Mouse (Mus musculus) bone marrow macrophage, adult 2 months (primary cell): ENCODE results near the gene Gm10837. TPM values are rescaled to one million over a fixed set of nuclear protein-coding genes. Genes with fewer than 3 reads are reported as not detected.
A peak's percentile ranks its signal among the peaks of the same experiment; 100 is the strongest.

Experiments used
- H3K27ac ChIP-seq: 2 replicates; pipeline ENCODE4 v1.5.1; 2012; ENCODE audit warnings: low read depth, low read length; ENCODE audit not compliant: insufficient read depth
- H3K4me1 ChIP-seq: 2 replicates; pipeline ENCODE4 v1.6.1; 2012; ENCODE audit warnings: low read length; ENCODE audit not compliant: control insufficient read depth, insufficient read depth
- H3K4me3 ChIP-seq: 2 replicates; pipeline ENCODE4 v1.5.1; 2012; ENCODE audit warnings: mild to moderate bottlenecking, low read length, moderate library complexity; ENCODE audit not compliant: insufficient read depth
- CTCF ChIP-seq: IDR thresholded peaks from 2 replicates; pipeline ENCODE4 v1.5.1; 2012; ENCODE audit warnings: low read depth, mild to moderate bottlenecking, low read length, moderate library complexity
- POLR2A ChIP-seq: IDR thresholded peaks from 2 replicates; pipeline ENCODE4 v1.6.1; 2012; ENCODE audit warnings: mild to moderate bottlenecking, low read depth, low read length, borderline replicate concordance
- polyA plus RNA-seq: library from polyadenylated mRNA; stranded (reverse); fragments of >200 nt; gene quantifications from 2 replicates; pipeline ENCODE4 v1.2.4, GENCODE M21; 2012; ENCODE audit not compliant: missing spikeins, insufficient read depth, insufficient read length

The Gm10837 gene
- not detected in 2 replicates for polyA plus RNA-seq

- TF ChIP-seq POLR2A: no peak
- TF ChIP-seq CTCF: no peak
Measured at GRCm38 (mm10) chr14:122490441-122491328, at the start of gene Gm10837. TSS of gene Gm10837 (plus strand) at chr14:122490586.

GRCm38 (mm10) chr14:122449601-122450495, 40.5 kb upstream of the Gm10837 start:
- no peaks in the 10 kb centered on the region for H3K4me1 ChIP-seq

More at GRCm38 (mm10) chr14:122490441-122491328, at the start of gene Gm10837:
- Histone ChIP-seq H3K27ac (no peak within 1 kb of the TSS), H3K4me3 (0 out of 2 replicates have a peak within 1 kb of the TSS, but pooled peaks have one; percentile 3), H3K4me1 (no peaks in the 10 kb centered on the region)

GRCm38 (mm10) chr14:122450496-122451382, 39.6 kb upstream of the Gm10837 start, which contains the start of gene Gm5089:
TSS of gene Gm5089 (minus strand) at chr14:122451115.
- no peak within 1 kb of the TSS for H3K4me3 ChIP-seq
- H3K4me1 ChIP-seq: no peaks in the 10 kb centered on the region
- H3K27ac ChIP-seq: no peak within 1 kb of the TSS
- no peak for TF ChIP-seq POLR2A
- TF ChIP-seq CTCF: no peak

More at GRCm38 (mm10) chr14:122449601-122450495, 40.5 kb upstream of the Gm10837 start:
- H3K27ac ChIP-seq: no peak overlapping the region
- TF ChIP-seq CTCF (no peak), POLR2A (no peak)
- no peak overlapping the region for H3K4me3 ChIP-seq

- no peak overlapping the region for H3K27ac ChIP-seq
- no peak for TF ChIP-seq POLR2A
- H3K4me3 ChIP-seq: no peak overlapping the region
- H3K4me1 ChIP-seq: no peaks in the 10 kb centered on the region
Measured at GRCm38 (mm10) chr14:122451551-122452145, 38.7 kb upstream of the Gm10837 start.

GRCm38 (mm10) chr14:122452701-122453387, 37.5 kb upstream of the Gm10837 start:
- Histone ChIP-seq H3K4me1 (no peaks in the 10 kb centered on the region), H3K27ac (no peak overlapping the region), H3K4me3 (no peak overlapping the region)
- TF ChIP-seq CTCF: no peak
- TF ChIP-seq POLR2A: no peak

GRCm38 (mm10) chr14:122453388-122453995, 36.9 kb upstream of the Gm10837 start:
- H3K4me1 ChIP-seq: no peaks in the 10 kb centered on the region
- H3K4me3 ChIP-seq: peak overlapping the region; percentile 60
- no peak overlapping the region for H3K27ac ChIP-seq
- no peak for TF ChIP-seq CTCF
- TF ChIP-seq POLR2A: no peak

- H3K4me1 ChIP-seq: no peaks in the 10 kb centered on the region
- H3K4me3 ChIP-seq: peak overlapping the region; percentile 60
- no peak overlapping the region for H3K27ac ChIP-seq
- TF ChIP-seq POLR2A (no peak), CTCF (no peak)
Measured at GRCm38 (mm10) chr14:122453996-122454738, 36.2 kb upstream of the Gm10837 start.
